Mouse (Mus musculus) hindbrain, embryonic 12.5 days (tissue): Measurements from ENCODE around the gene Magi1. TPM values are rescaled to one million over a fixed set of nuclear protein-coding genes. Genes with fewer than 3 reads are reported as not detected.

Experiments used
- ATAC-seq: fragments of 200-750 bp; cut with Nextera tagmentation; 2 replicates; pipeline ENCODE4 v1.8.0; 2017; ENCODE audit warnings: moderate TSS enrichment; ENCODE audit not compliant: low FRiP score
- H3K27ac ChIP-seq: fragments of 300-500 bp; sonication (generic); 2 replicates; pipeline ENCODE4 v1.5.1; 2016; ENCODE audit warnings: mild to moderate bottlenecking
- H3K27me3 ChIP-seq: fragments of 300-500 bp; sonication (generic); 2 replicates; pipeline ENCODE4 v1.6.1; 2016; ENCODE audit warnings: mild to moderate bottlenecking
- H3K36me3 ChIP-seq: fragments of 300-500 bp; sonication (generic); 2 replicates; pipeline ENCODE4 v1.6.1; 2016; ENCODE audit warnings: mild to moderate bottlenecking
- H3K4me1 ChIP-seq: fragments of 300-500 bp; sonication (generic); 2 replicates; pipeline ENCODE4 v1.6.1; 2016
- H3K4me2 ChIP-seq: fragments of 300-500 bp; sonication (generic); replicated peaks from 2 replicates; pipeline ENCODE4 v1.6.1; 2016; ENCODE audit warnings: mild to moderate bottlenecking
- H3K4me3 ChIP-seq: fragments of 300-500 bp; sonication (generic); 2 replicates; pipeline ENCODE4 v1.5.1; 2016; ENCODE audit warnings: mild to moderate bottlenecking
- H3K9ac ChIP-seq: fragments of 300-500 bp; sonication (generic); 2 replicates; pipeline ENCODE4 v1.6.1; 2016; ENCODE audit warnings: mild to moderate bottlenecking, moderate library complexity
- H3K9me3 ChIP-seq: fragments of 300-500 bp; sonication (generic); replicated peaks from 2 replicates; pipeline ENCODE4 v1.6.1; 2016; ENCODE audit warnings: mild to moderate bottlenecking
- WGBS: fragments of 180-500 bp; shearing (Covaris S2); methylation state at CpG from one replicate; pipeline ENCODE4 v1.1.7; 2016; 5-methylcytosine and 5-hydroxymethylcytosine counted together
- polyA plus RNA-seq: library from polyadenylated mRNA; unstranded; fragments of >200 nt; fragmentation: Nextera tagmentation; extraction: Ambion mirVana; gene quantifications from 2 replicates; pipeline ENCODE4 v1.2.1, GENCODE M21; 2016

Magi1 gene
- polyA plus RNA-seq, 1 experiment from 2014 or later = 35.9 TPM

DNA sequence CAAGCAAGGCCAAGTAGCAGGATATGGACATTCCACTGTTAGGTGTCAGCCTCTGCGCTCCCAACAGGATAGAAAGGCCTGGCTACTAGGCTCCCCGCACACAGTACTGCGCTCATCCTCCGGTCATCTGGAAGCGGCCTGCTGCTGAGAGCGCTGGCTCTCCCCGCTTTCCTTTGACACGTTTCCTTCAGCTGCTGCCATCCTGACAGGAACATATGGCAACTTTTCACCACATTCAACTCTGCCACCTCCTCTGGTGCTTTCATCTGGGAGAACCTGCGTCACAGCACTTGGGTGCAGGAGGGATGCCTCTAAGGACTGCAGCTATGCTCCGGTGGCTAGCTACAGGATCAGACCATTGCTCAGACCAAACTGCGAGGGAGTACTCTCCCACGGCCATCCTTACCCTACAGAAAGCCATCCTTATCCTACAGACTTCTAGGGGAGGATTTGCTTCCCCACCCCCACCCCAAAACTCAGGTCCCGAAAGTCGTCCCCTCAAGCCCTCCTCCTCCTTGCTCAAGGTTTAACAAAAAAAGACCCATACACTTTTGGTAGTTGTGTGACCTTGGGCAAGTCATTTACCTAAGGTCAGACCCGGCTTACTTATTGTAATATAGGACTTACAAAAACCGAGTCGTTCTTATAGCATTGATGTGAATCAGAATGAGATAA lies 2.0 kb downstream of the Magi1 start:
- Histone ChIP-seq H3K36me3 (no peaks in the 10 kb centered on the region), H3K9me3 (no peaks in the 10 kb centered on the region), H3K9ac (peak overlapping the region; percentile 74; the same call in 1 of the 2 replicates), H3K4me1 (peaks cover 24% of the 10 kb centered on the region), H3K27me3 (no peaks in the 10 kb centered on the region), H3K4me3 (peak overlapping the region; percentile 64), H3K27ac (no peak overlapping the region; the same call in 1 of the 2 replicates), H3K4me2 (peak overlapping the region; percentile 80)
- 6% methylated on average over 17 of the region's 17 CpGs for WGBS
- no peak for ATAC-seq

GRCm38 (mm10) chr6:94273941-94274340 lies 9.8 kb downstream of the Magi1 start:
- WGBS = 95% methylated on average over 3 of the region's 3 CpGs
- no peaks in the 10 kb centered on the region for H3K36me3 ChIP-seq
- H3K4me3 ChIP-seq = no peak overlapping the region
- H3K4me2 ChIP-seq = no peak overlapping the region
- H3K27ac ChIP-seq = no peak overlapping the region
- no peak overlapping the region for H3K9ac ChIP-seq
- ATAC-seq = no peak
- H3K4me1 ChIP-seq = peaks cover 2% of the 10 kb centered on the region; the same call in 1 of the 2 replicates
- no peaks in the 10 kb centered on the region for H3K27me3 ChIP-seq
- H3K9me3 ChIP-seq = no peaks in the 10 kb centered on the region

DNA sequence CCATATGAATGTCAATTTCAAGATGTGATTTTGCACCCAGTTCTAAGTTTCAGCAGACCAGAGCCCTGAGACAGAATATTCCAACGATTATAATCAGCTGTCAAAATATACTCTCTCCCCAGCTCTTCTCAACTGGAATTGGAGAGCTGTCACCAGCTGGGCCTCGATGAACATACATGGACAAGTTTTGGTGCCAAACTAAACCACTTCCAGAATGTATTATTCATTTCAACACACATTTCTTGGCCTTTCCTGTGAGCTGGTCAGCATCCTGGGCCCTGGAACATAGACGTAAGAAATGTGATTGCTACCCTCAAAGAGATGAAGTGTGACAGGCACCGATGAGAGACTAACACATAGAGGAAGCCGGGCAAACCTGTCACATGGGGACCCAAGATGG lies 13.7 kb downstream of the Magi1 start:
- H3K4me1 ChIP-seq = peaks cover 2% of the 10 kb centered on the region; the same call in 1 of the 2 replicates
- H3K4me2 ChIP-seq = no peak overlapping the region
- H3K4me3 ChIP-seq = no peak overlapping the region
- no peak for ATAC-seq
- no peaks in the 10 kb centered on the region for H3K9me3 ChIP-seq
- no peaks in the 10 kb centered on the region for H3K36me3 ChIP-seq
- H3K27me3 ChIP-seq = no peaks in the 10 kb centered on the region
- H3K27ac ChIP-seq = no peak overlapping the region
- no peak overlapping the region for H3K9ac ChIP-seq
- WGBS = 81% methylated on average over 5 of the region's 5 CpGs

DNA sequence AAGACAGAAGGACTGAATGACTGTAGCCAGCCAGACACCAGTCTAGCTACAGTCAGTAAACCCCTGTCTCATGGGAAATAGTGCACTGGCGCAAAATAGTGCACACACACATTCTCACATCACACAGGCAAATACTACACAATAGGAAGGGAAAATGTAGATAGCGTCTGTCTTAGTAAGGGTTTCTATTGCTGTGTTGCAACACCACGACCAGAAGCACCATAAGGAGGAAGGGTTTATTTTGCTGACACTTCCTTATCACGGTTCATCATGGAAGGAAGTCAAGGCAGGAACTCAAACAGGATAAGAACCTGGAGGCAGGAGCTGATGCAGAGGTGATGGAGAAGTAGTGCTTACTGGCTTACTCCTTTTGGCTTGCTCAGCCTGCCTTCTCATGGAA lies 14.5 kb downstream of the Magi1 start:
- no peak for ATAC-seq
- H3K27me3 ChIP-seq = no peaks in the 10 kb centered on the region
- H3K4me2 ChIP-seq = no peak overlapping the region
- no peaks in the 10 kb centered on the region for H3K36me3 ChIP-seq
- H3K27ac ChIP-seq = no peak overlapping the region
- 86% methylated on average over 4 of the region's 4 CpGs for WGBS
- H3K4me1 ChIP-seq = peaks cover 4% of the 10 kb centered on the region; the same call in 1 of the 2 replicates
- H3K4me3 ChIP-seq = no peak overlapping the region
- no peak overlapping the region for H3K9ac ChIP-seq
- no peaks in the 10 kb centered on the region for H3K9me3 ChIP-seq

- Histone ChIP-seq H3K4me3 (no peak overlapping the region), H3K4me1 (peaks cover 2% of the 10 kb centered on the region; the same call in 1 of the 2 replicates), H3K4me2 (no peak overlapping the region), H3K27ac (no peak overlapping the region), H3K27me3 (no peaks in the 10 kb centered on the region), H3K36me3 (no peaks in the 10 kb centered on the region), H3K9ac (no peak overlapping the region), H3K9me3 (no peaks in the 10 kb centered on the region)
- no peak for ATAC-seq
- WGBS = 47% methylated on average over 3 of the region's 3 CpGs
Observed at GRCm38 (mm10) chr6:94265244-94265935, 18.3 kb downstream of the Magi1 start.

DNA sequence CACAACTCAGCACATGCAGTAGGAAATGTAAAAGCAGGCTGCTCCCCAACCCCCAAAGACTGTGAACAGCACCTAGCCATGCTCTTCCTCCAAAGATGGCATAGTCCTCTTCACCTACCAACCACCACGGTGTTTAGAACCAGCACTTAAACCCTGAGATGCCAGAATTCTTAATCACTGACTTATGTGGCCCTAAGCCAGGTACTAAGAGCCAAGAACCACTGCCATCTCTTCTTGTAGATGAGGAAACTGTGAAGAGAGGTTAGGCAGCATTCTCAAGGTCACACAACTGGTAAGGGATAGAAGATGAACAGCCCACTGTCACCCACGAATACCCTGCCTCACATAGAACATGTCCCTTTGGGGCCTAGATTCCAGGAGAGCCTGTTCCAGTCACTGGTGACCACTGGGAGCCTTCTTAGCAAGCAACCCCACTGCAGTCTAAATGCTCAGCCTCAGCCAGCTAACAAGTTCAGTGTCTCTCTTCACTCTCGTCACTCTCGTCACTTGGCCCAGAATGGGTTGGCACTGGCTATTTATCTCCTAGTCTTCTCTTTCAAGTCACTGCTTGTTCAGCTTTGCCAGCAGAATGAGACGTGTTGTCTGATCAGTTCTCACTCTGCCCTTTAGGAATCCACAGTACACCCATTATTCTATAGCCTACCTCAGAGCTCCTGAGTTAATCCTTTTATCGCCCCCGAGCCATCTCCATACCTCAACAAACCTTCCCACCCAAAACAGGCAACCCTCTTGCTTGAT lies 19.4 kb downstream of the Magi1 start:
- H3K4me1 ChIP-seq = peaks cover 2% of the 10 kb centered on the region; the same call in 1 of the 2 replicates
- H3K9ac ChIP-seq = no peak overlapping the region
- no peak overlapping the region for H3K4me2 ChIP-seq
- H3K36me3 ChIP-seq = no peaks in the 10 kb centered on the region
- ATAC-seq = no peak
- H3K27me3 ChIP-seq = no peaks in the 10 kb centered on the region
- 80% methylated on average over 7 of the region's 7 CpGs for WGBS
- H3K27ac ChIP-seq = no peak overlapping the region
- H3K9me3 ChIP-seq = no peaks in the 10 kb centered on the region
- H3K4me3 ChIP-seq = no peak overlapping the region

- ATAC-seq = no peak
- Histone ChIP-seq H3K4me3 (no peak overlapping the region), H3K36me3 (no peaks in the 10 kb centered on the region), H3K4me1 (peaks cover 5% of the 10 kb centered on the region; the same call in 1 of the 2 replicates), H3K9ac (no peak overlapping the region), H3K4me2 (no peak overlapping the region), H3K27ac (no peak overlapping the region), H3K27me3 (no peaks in the 10 kb centered on the region), H3K9me3 (no peaks in the 10 kb centered on the region)
- 90% methylated on average over 5 of the region's 5 CpGs for WGBS
Observed at GRCm38 (mm10) chr6:94260831-94261230, 22.9 kb downstream of the Magi1 start.

DNA sequence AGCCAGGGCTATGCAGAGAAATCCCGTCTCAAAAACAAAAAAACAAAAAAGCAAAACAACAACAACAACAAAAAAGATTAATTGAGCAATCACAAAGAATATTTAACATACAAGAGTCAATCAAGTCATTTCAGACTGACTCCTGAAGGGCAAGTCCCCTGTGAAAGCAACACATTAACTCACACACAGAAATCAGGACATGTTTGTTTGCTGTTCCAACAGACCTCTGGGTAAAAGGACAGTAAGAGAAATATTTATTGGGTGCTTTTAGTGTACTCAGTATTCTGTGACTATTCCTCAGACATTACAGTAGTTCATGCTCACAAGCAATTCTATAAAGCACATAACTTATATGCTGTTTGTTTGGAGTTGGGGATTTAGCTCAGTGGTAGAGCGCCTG lies 23.7 kb downstream of the Magi1 start:
- Histone ChIP-seq H3K4me3 (no peak overlapping the region), H3K27me3 (no peaks in the 10 kb centered on the region), H3K9ac (no peak overlapping the region), H3K4me1 (peaks cover 8% of the 10 kb centered on the region), H3K27ac (no peak overlapping the region), H3K9me3 (no peaks in the 10 kb centered on the region), H3K4me2 (no peak overlapping the region), H3K36me3 (no peaks in the 10 kb centered on the region)
- ATAC-seq = no peak
- 95% methylated on average over 2 of the region's 2 CpGs for WGBS

GRCm38 (mm10) chr6:94257831-94258173 lies 25.9 kb downstream of the Magi1 start:
- H3K4me3 ChIP-seq = no peak overlapping the region
- H3K9me3 ChIP-seq = no peaks in the 10 kb centered on the region
- no peaks in the 10 kb centered on the region for H3K27me3 ChIP-seq
- ATAC-seq = no peak
- H3K27ac ChIP-seq = no peak overlapping the region
- peaks cover 16% of the 10 kb centered on the region for H3K4me1 ChIP-seq
- no peak overlapping the region for H3K9ac ChIP-seq
- WGBS = 72% methylated on average over 3 of the region's 3 CpGs
- H3K4me2 ChIP-seq = no peak overlapping the region
- H3K36me3 ChIP-seq = no peaks in the 10 kb centered on the region

DNA sequence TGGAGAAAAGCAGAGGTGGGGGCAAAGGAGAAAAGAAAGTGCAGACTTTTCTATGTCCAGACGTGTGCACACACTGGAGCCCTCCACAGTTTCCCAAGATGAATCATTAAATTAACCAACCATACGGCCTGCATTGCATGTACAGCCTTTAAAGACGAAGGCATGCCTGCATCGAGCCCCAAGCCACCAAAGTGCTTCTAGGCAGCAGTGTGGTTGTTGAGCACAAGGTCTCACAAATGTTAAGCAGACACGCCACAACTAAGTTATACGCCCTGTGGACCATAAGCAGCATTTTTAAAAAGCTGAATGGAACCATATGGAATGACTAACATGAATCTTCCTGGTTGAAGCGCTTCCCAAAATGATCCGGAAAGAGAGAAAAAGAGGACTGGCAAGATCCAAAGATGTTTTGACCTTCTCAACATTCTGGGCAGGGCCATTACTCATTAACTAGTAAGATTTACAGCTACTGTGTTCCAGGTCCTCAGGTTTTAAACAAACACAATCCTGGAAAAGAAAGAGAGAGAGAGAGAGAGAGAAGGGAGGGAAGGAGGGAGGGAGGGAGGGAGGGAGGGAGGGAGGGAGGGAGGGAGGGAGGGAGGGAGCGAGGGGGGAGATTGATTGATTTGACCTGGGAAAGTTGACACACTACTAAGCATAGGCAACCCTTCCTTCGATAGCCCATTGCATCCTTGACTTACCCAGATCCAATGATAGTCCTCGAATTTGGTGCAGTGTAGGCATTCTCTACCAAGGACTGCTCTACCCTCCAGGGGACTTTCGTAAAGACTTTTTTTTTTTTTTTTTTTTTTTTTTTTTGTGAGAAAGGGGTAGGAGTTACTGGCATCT lies 26.5 kb downstream of the Magi1 start:
- Histone ChIP-seq H3K9ac (no peak overlapping the region), H3K27me3 (no peaks in the 10 kb centered on the region), H3K4me3 (no peak overlapping the region), H3K4me2 (no peak overlapping the region), H3K27ac (no peak overlapping the region), H3K9me3 (no peaks in the 10 kb centered on the region), H3K36me3 (no peaks in the 10 kb centered on the region), H3K4me1 (peaks cover 16% of the 10 kb centered on the region)
- 72% methylated on average over 12 of the region's 12 CpGs for WGBS
- ATAC-seq = no peak

DNA sequence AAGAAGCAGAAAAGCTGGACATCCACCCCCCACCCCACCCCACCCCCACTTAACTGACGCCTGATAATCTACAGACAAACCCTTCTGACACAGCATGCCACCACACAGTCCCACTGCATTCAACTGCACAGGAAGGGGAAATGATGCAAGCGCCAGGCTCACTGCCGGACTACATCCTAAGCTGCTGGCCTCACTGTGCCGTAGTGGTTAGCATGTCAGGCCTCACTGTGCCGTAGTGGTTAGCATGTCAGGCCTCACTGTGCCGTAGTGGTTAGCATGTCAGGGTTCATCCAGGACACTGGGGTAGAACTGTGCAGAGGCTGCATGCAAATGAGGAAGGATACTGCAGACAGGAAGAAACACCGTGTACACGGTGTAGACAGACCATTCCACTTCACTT lies 29.8 kb downstream of the Magi1 start:
- Histone ChIP-seq H3K4me2 (no peak overlapping the region), H3K27ac (no peak overlapping the region), H3K9me3 (no peaks in the 10 kb centered on the region), H3K4me3 (no peak overlapping the region), H3K9ac (no peak overlapping the region), H3K27me3 (no peaks in the 10 kb centered on the region), H3K4me1 (peaks cover 21% of the 10 kb centered on the region), H3K36me3 (no peaks in the 10 kb centered on the region)
- no peak for ATAC-seq
- WGBS = 70% methylated on average over 8 of the region's 8 CpGs
